Mouse (Mus musculus) layer of hippocampus, postnatal 14 days (tissue): Measurements from ENCODE around the gene Map3k11. TPM values are rescaled to one million over a fixed set of nuclear protein-coding genes. Genes with fewer than 3 reads are reported as not detected.

Experiments used
- DNase-seq, 2 experiments: peaks; one replicate each; pipeline ENCODE4 v3.0.0; 2021 to 2022; ENCODE audit warnings: low spot score in 2 of 2, mixed read lengths in 1 of 2
- total RNA-seq, 2 experiments: library from RNA; stranded (reverse); gene quantifications; 2 replicates each; pipeline ENCODE4 v1.2.3; 2021

The Map3k11 gene
- total RNA-seq, 2 experiments from 2014 or later: 16.1 to 17.0 TPM

DNA sequence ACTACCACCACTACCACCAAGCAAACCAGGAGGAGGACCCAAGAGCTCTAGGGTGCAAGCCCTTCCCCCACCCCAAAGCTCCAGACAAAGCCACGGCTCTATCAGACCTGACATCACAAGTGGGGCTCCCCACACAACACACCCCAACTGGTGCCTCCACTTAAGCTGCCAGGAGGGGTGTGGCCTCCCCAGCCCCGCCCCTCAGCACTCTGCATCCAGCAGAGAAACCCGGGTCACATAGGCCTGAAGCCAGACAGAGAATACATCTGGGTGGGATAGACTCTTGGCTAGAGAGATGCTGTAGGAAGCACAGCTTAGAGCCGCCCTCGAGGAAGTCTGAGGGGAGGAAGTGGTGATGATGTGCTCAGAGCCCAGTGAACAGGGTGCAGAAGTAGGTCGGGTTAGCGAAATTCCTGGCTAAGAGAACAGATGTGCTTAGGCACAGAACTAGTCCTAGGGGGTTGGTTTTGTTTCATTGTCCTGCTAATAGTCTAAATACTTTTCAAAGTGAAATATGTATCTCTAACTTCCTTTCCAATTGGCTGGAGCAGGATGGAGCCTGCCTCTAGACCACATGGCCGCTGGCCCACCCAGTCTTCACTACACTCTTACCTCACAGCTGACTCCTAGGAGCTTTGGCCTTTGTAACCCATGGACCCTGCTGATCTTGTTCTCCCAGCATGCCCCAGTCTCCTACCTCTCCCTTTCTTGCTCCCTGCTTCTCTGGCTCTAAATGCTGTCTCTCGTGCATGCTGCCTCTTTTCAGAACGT is 16.4 kb downstream of the Map3k11 start:
- no peak for DNase-seq

DNA sequence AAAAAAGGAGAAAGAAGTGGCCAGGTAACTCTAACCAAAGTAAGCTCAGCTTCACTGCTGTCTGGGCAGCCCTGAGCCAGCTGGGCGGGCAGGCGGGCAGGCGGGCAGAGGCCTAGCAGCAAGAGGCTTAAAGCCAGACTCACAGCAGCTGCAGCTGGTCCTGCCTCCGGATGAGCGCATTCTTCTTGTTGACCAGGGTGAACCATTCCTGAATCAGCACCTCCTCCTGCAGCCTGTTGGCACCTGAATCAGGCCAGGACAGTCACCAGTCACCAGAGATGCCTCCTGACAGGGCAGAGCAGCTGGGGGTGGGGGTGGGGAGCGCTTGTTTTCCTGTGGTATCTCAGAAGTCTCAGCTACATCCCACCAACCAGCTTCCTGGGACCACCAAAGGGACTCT is 21.5 kb downstream of the Map3k11 start:
- DNase-seq: no peak

DNA sequence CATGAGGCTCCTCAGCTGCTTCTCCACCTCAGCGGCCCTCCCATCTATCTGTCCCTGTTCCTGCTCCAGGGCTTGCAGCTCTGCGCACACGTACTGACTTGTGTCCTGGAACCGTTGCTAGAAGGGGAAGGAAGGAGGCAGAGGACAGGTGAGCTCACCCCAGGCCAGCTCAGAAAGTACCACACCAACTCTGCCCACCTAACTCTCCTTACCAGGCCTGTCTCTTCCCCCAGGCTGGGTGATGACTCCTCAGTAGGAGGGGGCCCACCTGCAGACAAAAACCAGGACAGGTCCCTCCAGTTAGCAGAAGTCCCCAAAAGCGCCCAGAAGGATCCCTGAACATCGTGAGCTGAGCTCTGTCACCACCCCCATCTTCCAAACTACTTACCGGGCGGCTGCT is 22.0 kb downstream of the Map3k11 start:
- DNase-seq: no peak

DNA sequence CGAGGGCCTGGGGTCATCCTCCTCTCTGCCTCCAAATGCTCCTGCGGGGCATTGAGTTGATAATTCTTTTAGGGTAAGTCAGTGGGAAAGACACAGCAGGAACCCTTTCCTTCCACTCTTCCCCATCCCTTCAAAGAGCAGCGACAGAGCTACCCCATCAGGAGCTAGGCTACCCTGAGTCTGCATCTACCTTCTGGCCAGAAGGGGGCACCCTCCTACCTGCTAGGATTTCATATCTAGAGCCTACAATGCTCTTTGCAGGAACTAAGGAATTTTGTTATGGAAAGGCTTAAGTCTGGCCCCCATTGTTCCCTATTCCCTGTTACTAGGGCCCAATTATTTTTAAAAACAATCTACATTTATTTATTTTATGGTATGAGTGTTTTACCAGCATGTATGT is 22.7 kb downstream of the Map3k11 start:
- peak; percentile 52 to 78 for DNase-seq

DNA sequence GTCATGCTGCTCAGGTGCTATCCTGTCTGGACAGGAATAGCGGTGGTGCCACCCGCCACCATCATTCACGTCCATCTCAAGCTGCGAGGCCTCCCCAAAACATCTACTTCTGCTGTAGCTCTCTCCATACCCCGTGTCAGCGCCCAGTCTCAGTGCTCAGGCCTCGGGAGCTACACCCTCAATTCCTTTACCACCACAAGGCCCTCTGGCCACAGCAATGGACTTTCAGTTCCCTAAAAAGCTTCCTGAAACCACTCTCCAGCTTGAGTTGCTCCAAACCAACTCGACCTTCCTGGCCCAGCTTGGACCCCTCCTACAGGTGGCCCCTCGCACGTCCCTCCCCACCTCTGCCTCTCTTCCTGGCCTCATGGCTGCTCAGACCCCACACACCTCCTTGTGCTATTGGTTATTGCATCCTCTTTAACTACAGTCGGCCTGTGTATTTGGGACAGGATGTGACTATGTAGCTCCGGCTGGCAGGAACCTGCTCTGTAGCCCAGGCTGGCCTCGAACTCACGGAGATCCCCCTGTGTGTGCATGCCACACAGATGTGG is 23.4 kb downstream of the Map3k11 start:
- DNase-seq: no peak

DNA sequence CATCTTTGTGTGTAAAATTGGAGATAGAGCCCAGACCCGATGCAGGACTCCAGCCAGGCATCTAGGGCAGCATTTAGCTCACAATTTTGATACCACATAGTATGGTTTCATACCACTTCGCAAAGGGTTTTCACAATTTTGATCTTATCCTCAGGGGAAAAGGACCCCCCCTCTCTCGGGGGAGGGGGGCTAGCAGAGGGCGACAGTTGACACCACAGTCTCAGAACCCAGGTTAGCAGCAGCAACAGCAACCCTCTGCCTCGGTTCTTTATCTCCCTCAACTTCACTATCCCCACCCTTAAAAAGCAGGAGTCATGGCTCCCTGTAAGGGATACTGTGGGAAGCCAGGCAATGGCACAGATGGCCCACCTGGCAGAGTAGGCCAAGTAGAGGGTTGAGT is 24.7 kb downstream of the Map3k11 start:
- DNase-seq: no peak

DNA sequence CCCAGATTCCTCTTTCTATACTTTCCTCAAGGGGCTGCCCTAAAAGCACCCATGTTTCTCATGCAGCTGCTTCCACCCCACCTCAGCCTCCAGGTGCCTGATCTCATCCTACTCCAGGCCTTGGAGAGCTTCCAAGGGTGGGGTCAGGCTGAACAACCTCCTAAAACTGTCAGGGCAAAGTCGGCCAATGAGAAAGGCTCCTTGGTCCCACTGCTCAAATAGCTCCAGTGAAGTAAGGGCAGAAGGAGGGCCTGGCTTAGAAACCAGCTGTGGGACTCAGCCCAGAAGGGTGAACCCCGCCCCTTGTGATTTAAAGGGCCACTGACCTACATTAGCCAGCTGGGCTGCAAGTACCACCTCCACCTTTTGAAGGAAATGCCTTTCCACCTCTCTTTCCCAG is 25.2 kb downstream of the Map3k11 start:
- DNase-seq: no peak

DNA sequence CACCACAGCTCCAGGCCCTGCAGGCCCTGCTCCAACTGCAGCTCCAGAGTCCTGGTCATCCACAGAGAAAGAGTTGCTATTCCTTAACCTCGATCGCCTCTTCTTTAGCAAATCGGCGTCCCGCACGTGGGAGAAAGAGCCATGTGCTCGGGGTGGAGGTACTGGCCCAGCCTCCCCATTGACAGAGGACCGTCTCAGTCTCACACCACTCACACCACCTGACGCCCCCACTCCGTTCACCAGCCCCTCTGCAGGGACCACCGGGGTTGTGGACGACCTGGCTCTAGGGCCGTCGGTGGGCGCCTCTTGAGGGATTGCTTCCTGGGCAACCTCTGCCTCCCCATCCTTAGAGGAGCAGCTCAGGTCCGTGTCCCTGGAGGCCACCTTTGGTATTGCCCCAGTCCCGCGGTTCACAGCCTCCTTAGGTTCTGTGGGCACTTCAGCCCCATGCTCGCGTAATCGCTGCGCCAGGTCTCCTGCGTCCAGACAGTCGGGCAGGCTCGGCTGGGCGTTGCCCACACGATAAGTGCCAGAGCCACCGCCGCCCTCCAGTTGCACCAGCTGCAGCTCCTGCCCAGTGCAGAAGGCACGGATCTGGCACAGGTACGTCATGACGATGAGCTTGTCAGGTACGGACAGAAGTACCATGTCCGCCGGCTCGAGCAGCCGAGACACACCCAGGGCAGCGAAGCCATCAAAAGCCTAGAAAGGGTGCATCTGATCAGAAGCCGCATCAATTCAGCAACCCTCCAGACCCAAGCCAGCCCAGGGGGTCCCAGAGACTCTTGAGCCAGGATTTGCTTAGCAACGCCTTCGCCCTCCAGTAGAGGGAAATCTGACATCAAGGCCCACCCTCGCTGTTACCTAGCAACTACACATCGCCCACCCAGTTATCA is 27.5 kb downstream of the Map3k11 start:
- DNase-seq: peak; percentile 58 to 76

DNA sequence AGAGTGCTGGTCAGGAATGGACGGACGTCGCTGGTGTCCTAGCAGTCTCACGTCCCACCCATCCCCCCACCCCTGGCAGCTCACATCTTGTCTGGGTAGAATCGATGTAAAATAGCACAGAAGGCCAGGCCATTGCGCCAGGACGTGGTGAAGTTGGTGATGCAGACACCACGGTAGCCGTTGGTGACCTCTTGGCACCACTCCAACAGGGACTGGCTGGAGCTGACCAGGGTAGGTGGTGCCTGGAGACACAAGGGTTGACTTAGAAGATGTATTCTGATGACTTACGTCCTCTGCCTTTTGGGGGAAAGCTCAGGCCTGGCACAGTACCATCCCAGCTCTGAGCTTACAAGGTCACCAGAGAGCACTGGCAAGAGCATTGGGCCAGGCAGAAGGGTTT is 28.4 kb downstream of the Map3k11 start:
- DNase-seq: no peak

DNA sequence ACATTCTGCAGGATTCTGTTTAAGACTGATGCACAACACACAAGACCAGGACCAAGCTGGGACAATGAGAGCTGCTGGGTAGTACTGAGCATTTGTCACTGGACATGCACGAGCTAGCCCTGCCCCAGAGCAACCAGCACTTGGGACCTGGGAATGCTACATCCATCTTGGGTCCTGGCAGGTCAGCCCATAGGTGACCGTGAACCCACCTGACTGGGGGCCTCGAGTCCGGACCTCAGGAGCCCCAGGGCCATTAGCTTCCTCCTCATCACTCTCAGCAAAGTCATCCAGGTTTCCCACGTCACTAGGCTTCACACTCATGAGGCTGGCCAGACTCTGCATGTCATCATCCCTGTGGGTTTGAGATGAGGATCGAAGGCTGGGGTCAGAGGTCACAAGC is 32.7 kb downstream of the Map3k11 start:
- DNase-seq: no peak

DNA sequence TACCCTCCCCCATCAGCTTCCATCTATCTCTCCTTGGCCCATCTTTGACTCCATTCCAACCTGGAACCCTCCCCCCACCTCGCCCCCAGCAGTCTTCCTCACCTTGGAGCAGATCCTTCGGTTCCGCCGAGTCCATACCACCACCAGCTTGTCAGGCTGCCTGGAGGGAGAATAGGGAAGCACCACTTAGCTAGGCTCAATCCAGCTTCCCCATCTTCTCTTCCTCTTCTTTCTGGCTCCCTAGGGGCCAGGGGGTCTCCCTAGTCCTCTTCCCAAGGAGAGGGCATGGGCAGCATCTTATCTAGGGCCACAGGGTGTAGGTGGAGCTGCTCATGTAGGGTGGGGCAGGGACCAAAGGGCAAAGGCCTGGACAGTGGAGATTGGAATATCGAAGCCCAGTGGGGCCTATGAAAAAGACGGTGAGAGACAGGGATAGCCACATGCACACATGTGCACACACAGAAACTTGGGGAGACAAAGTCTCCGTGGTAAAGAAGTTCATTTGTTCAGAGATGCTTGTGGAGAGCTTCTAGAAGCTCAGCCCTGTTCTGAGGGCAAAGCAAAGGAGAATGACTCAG is 34.4 kb downstream of the Map3k11 start:
- DNase-seq: no peak

DNA sequence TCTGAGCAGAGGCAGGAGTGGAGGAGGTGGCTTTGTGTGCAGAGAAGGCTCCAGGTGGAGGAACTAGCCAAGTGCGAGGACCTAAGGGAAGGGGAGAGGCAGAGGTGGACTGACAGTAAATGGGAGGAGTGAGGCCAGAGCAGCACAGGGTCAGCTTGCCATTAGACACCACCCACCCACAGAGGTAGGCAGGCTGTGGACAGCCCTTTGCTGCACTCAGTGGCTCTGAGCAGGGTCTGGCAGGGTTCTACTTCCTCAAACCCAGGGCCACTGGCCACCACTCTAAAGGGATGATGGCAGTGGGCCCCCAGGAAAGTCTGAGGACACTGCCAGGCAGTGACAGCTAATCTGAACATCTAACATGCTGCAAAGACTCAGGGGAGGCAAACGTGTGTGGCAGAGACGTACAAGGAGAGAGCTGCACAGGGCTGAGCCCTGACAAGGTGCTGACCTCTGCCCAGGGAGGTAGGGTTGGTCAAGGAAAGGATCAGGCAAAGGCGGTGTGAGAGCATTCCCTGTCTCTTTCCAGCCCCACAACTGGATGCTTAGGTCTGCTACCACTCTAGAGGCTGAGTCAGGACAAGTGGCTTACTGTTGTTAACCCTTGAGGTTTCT is 35.5 kb downstream of the Map3k11 start:
- DNase-seq: no peak

DNA sequence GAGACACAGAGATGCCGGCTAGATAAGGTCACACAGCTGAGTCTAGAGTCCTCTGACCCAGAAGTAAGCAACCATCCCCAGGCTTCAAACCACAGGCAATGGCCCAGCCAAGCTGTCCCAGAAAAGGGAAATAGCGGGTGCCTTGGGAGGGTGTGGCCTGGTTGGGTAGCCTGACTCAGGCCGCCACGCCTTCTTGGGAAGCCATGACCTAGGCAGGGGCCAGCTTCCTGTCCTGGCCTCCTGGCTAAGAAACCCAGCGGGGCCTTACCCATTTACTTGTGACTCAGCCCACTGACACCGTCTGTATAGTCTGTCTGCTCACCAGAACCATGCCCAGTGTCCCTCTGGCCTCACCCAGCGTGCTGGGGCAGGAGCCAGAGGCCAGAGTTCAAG is 36.0 kb downstream of the Map3k11 start:
- DNase-seq: no peak

DNA sequence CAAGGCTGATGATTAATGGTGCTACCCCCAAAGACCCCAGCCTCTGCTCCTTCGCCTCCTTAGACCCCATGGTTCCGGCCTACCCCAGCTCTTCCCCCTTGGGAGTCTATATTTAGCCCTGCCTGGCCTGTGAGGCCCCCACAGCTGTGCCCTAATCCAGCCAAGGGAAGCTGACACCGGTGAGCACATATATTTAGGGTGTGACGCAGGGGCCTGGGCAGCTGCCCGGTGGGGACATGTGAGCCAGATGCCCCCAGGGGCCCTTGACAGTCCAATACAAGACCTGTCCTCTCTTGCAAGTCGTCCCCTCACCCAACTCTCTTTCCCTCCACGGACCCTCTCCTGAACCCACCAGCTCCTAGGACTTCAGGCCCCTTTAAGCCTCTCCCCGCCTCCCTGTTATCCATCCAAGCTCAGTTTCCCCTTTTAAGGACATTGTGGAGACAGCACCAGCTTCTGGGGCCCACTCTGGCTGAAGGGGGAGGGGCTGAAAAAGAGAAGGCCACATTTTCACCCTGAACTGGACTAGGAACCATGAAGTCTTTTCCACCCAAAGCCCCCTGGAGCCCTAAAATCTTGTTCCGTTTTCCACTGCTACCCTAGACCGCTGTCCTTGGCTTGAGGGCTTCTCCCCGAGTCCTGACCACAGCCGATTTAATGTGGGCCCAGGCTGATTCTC is 36.6 kb downstream of the Map3k11 start:
- no peak for DNase-seq

DNA sequence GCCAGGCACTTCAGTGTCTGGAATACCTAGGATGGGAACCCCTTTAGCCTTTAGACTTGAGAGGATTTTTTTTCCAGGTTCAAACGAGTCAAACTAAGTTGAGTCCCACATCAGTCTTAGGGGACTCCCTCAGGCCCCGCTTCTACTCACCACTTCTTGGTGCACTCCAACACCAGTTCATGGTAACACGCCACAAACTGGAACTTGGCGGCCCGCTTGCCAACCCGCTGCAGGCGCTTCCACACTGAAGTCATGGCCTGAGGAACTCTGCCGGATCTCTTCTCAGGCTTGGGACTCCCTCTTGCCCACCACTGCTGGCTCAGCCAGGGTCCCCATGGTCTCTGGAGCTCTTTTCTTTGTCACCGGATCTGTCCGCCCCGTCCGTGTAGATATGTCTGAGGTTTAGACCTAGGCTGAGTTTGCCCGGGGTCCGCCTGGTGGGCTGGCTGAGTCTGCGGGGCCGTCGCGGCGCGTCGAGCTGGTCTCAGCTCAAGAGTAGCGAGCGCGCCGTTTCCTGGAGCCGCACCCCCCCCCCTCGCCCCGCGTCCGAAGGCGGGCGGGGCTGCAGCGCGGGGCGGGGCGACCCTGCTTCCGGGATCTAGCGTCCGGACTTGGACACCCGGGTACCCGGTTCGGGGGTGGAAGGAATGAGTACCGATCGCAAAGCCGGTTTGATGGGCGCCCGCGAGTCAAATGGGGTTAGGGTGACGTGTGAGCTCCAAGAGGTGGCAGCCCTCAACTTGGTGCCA is 37.4 kb downstream of the Map3k11 start, which contains the start of gene Ehbp1l1:
Ehbp1l1 (minus strand) TSS at position 551 of the 749 bp plus-strand sequence.
- no peak for DNase-seq

DNA sequence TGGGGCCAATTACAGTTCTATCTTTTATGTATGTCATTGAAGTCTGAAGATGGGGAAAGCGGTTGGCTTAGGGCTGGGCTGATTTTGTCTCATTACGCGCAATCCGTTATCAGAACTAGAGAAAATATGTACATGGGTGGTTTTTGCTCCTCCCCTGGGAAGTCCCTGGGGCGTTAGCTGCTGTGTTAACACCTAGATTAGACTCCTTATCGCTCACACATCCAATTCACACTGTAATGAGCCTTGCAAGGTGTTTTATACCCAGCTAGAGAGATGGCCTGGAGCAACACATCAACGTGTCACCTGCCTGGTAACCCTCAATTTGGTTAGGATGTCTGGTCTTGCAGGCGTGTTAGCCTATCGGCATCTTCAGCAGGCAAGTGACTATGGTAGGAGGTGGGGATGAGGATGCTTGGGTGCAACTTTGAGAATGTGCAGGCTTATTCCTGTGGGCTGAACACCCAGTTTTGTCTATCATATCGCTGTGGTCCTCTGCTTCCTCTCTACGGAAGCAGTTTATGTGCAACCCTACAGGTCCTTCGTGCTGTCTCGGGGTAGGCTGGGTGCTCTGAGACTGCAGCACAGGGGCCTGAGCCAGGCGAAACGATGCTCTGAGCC is 38.5 kb downstream of the Map3k11 start:
- no peak for DNase-seq

DNA sequence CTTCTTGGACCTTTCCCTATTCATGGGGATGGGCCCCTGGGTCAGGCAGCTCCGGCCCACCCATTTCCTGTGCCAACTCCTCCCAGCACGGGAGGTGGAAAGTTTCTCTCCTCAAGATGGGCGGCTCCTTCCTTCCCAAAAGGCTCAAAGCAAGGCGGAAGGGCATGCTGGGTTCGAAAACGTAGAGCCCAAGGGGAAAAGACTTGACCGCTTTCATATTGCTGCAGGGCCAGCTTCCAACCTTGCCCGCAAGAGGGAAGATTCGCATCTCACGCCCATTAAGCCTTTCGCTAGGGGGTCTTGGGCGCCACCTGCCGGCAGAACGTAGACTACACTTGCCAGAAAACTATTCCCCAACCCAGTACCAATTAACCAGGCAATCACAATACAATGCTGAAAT is 39.2 kb downstream of the Map3k11 start:
- DNase-seq: peak; percentile 87 to 90

DNA sequence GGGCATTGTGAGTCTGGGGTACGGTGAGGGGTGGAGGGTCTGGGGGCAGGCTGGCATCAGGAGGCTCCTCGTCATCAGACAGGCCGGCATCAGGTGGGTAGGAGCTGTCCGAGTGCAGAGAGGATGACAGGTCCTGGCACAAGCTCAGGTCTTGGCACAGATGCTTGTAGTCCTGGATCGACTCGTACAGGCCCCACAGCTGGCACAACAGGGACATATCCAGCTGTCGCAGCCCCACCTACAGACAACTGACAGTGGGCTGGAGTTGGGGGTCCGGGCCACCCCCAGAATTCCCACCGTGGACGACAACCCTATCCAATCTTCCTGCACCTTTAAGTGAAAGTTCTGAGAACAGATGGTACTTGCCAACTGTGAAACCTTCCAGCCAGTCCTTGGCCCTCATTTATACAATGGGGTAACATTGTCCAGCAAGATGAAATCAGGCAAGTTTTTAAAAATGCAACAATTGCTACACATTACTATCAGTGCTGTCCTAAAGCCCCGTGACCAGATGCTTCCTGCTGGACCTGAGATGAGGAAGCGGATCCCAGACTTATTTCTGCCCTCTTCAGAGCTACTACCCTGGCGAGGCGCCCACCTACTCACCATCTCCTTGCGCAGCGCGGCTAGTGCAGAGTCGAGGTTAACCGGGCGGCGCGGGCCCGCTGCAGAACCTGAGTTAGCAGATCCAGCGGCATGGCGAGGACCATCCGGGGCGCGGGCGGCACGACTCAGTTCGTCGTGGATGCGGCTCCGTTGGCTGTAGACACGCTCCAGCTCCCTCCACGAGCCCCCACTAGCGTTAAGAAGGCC is 40.3 kb downstream of the Map3k11 start:
- peak; percentile 57 to 60 for DNase-seq

DNA sequence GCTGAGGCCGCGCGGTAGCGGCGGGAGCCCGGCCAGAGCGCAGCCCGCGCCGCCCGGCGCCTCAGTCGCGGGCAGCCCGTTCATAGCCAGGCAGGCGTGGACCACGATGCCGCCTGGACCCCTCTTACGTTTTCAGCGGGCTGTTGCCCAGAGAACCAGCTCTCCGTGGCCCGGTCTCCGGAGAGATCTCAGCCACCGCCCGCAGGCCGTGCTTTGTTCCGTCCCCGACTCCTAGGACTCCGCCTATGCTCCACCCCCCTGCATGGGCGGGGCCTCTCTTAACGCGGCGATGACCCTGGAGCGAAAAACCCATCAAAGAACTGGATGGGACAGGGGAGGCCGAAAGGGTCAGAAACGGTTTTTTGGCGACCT is 40.9 kb downstream of the Map3k11 start, which contains the start of gene Fam89b:
Fam89b (minus strand) TSS at position 210 of the 372 bp plus-strand sequence.
- peak; percentile 79 to 89 for DNase-seq
